Mouse (Mus musculus) MEL (cell line): ENCODE measurements at regions not wholly inside any gene's neighbourhood (a gene's known extent, or its start where the extent isn't known, plus 50 kb on each side); places are given as distances from the start of the nearest gene placed in this dataset.

ENCODE experiments used
- CTCF ChIP-seq, 3 experiments: IDR thresholded peaks in 2 of 3; conservative IDR thresholded peaks in 1 of 3; 2 replicates each; pipeline ENCODE4 v1.5.1; 2011 to 2012; ENCODE audit warnings: low read length in 3 of 3, low read depth in 2 of 3, mild to moderate bottlenecking in 2 of 3, improper control_type of control experiment in 1 of 3, inconsistent platforms in 1 of 3, mixed read lengths in 1 of 3, moderate library complexity in 1 of 3; ENCODE audit not compliant: control insufficient read depth in 1 of 3, insufficient read depth in 1 of 3, poor library complexity in 1 of 3, severe bottlenecking in 1 of 3
- EP300 ChIP-seq, 2 experiments: IDR thresholded peaks; 2 replicates each; pipeline ENCODE4 v1.6.1; 2011; ENCODE audit warnings: improper control_type of control experiment in 2 of 2, low read length in 2 of 2, low read depth in 1 of 2, mild to moderate bottlenecking in 1 of 2
- MAX ChIP-seq: IDR thresholded peaks from 2 replicates; pipeline ENCODE4 v1.6.1; 2011; ENCODE audit warnings: low read length, improper control_type of control experiment
- MAZ ChIP-seq: IDR thresholded peaks from 2 replicates; pipeline ENCODE4 v1.6.1; 2012; ENCODE audit warnings: low read depth, mild to moderate bottlenecking, inconsistent platforms, low read length, improper control_type of control experiment
- NELFE ChIP-seq: IDR thresholded peaks from 2 replicates; pipeline ENCODE4 v1.6.1; 2011; ENCODE audit warnings: low read depth, low read length, improper control_type of control experiment
- POLR2A ChIP-seq, 2 experiments: IDR thresholded peaks; 2 replicates each; pipeline ENCODE4 v1.6.1; 2011 to 2012; ENCODE audit warnings: low read length in 2 of 2, mild to moderate bottlenecking in 2 of 2, control low read depth in 1 of 2, improper control_type of control experiment in 1 of 2, low read depth in 1 of 2, moderate library complexity in 1 of 2; ENCODE audit not compliant: control insufficient read depth in 1 of 2, insufficient read depth in 1 of 2, poor library complexity in 1 of 2
- TCF12 ChIP-seq: IDR thresholded peaks from 2 replicates; pipeline ENCODE4 v1.6.1; 2014; ENCODE audit warnings: low read depth, mild to moderate bottlenecking, inconsistent platforms, low read length, improper control_type of control experiment, moderate library complexity

DNA sequence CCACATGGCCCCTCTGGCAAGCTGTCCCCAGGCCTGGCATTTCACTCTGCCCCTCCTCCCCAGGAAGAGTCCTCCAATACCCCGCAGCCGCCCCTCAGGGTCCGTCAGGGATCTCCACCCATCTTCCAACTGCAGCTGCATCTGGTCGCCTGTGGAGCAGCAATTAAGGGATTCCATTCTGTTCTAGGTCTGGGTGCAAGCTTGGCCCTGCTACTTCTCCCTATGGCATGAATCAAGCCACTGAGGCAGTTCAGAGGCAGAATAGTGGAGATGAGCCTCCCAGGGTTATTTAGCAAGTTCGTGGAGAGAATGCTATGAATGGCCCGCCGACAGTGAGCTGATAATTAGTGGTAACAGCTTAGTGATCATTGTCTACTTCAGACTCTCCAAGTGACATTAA, 275.7 kb upstream of the Irx3 start:
- TF ChIP-seq MAZ (no peak), POLR2A (IDR thresholded peaks at IDR 0.05; ENCODE audit: control insufficient read depth in 1 of 2, insufficient read depth in 1 of 2, low read depth in 1 of 2, low read length in 2 of 2, poor library complexity in 1 of 2) (no peak), TCF12 (no peak), EP300 (IDR thresholded peaks at IDR 0.05; ENCODE audit: low read depth in 1 of 2, low read length in 2 of 2) (no peak), MAX (no peak), NELFE (no peak), CTCF (IDR thresholded peaks at IDR 0.05 in 2 of 3, conservative IDR thresholded peaks at IDR 0.05 in 1 of 3; ENCODE audit: control insufficient read depth in 1 of 3, insufficient read depth in 1 of 3, low read depth in 2 of 3, low read length in 3 of 3, poor library complexity in 1 of 3, severe bottlenecking in 1 of 3) (no peak)
